ENCODE assay signal across 8 mouse cellular contexts in the genomic region with DNA sequence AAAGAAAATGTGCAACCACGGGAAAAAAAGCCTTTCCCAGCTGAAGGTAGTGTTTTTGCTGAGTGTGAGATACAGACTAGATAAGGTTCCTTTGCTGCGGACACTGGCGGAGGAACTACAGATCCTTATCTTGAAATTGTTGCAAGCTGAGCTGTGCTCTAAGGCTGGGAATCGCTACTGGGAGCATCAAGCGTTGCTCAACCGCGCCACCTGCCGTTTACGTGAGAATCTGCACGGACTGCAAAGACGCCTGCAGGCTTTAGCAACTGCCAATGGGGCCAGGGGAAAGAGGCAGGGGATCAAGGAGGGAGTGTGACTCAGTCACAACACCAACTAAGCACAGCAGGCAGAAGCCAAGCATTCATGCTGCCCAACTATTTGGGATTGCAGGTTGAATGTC.
DNase-seq lines count a peak whose midpoint lies in the region; ATAC-seq lines count a peak whose summit lies in the region.

No protein-coding gene starts in this region.

- ATAC-seq in embryonic facial prominence, embryonic 14.5 days (ENCODE audit: low read depth) = peak; percentile 85
- ATAC-seq in heart, embryonic 12.5 days (ENCODE audit: insufficient number of reproducible peaks, low FRiP score) = no peak
- peak; percentile 57 for ATAC-seq in kidney, embryonic 15.5 days (replicated peaks; ENCODE audit: low FRiP score)
- no peak for ATAC-seq in liver, embryonic 12.5 days
- ATAC-seq in neural tube, embryonic 11.5 days (ENCODE audit: insufficient read depth, low FRiP score, low TSS enrichment) = no peak; the same call in 1 of the 2 replicates
- peak; percentile 28; the same call in 1 of the 2 replicates for ATAC-seq in stomach, embryonic 15.5 days (ENCODE audit: insufficient read depth, low FRiP score, low read depth)

- peak; percentile 50 for DNase-seq in A20 (ENCODE audit: low read depth, low spot score)
- peak; percentile 87 to 88 for DNase-seq in adrenal gland, postnatal 36 days
- DNase-seq in embryonic facial prominence, embryonic 14.5 days (ENCODE audit: low spot score) = peak; percentile 92
- peak; percentile 87 for DNase-seq in neural tube, embryonic 11.5 days (ENCODE audit: low spot score)

- H3K4me1 ChIP-seq in embryonic facial prominence, embryonic 14.5 days (ENCODE audit: control insufficient read depth, insufficient read depth, low read length) = no peaks in the 10 kb centered on the region
- H3K4me1 ChIP-seq in heart, embryonic 12.5 days (replicated peaks) = peaks cover 15% of the 10 kb centered on the region
- H3K4me1 ChIP-seq in kidney, embryonic 15.5 days = peaks cover 9% of the 10 kb centered on the region
- peaks cover 3% of the 10 kb centered on the region; the same call in 1 of the 2 replicates for H3K4me1 ChIP-seq in liver, embryonic 12.5 days
- H3K4me1 ChIP-seq in neural tube, embryonic 11.5 days (ENCODE audit: control insufficient read depth, insufficient read depth, low read length) = peaks cover 5% of the 10 kb centered on the region
- no peaks in the 10 kb centered on the region for H3K4me1 ChIP-seq in stomach, embryonic 15.5 days

- no peaks in the 10 kb centered on the region for H3K9me3 ChIP-seq in embryonic facial prominence, embryonic 14.5 days (ENCODE audit: control insufficient read depth, low read length)
- no peaks in the 10 kb centered on the region for H3K9me3 ChIP-seq in heart, embryonic 12.5 days (replicated peaks)
- no peaks in the 10 kb centered on the region for H3K9me3 ChIP-seq in kidney, embryonic 15.5 days (replicated peaks)
- no peaks in the 10 kb centered on the region for H3K9me3 ChIP-seq in liver, embryonic 12.5 days (replicated peaks)
- H3K9me3 ChIP-seq in neural tube, embryonic 11.5 days (ENCODE audit: control insufficient read depth, low read length) = no peaks in the 10 kb centered on the region
- no peaks in the 10 kb centered on the region for H3K9me3 ChIP-seq in stomach, embryonic 15.5 days

- H3K27ac ChIP-seq in embryonic facial prominence, embryonic 14.5 days (replicated peaks; ENCODE audit: low read depth, low read length) = no peak overlapping the region
- H3K27ac ChIP-seq in heart, embryonic 12.5 days (ENCODE audit: poor library complexity, severe bottlenecking) = no peak overlapping the region
- H3K27ac ChIP-seq in kidney, embryonic 15.5 days = no peak overlapping the region
- H3K27ac ChIP-seq in liver, embryonic 12.5 days = no peak overlapping the region
- no peak overlapping the region for H3K27ac ChIP-seq in neural tube, embryonic 11.5 days (ENCODE audit: low read depth, low read length)
- H3K27ac ChIP-seq in stomach, embryonic 15.5 days = no peak overlapping the region

- no peaks in the 10 kb centered on the region for H3K27me3 ChIP-seq in embryonic facial prominence, embryonic 14.5 days (replicated peaks; ENCODE audit: control insufficient read depth, insufficient read depth, low read length)
- H3K27me3 ChIP-seq in heart, embryonic 12.5 days (replicated peaks) = no peaks in the 10 kb centered on the region
- H3K27me3 ChIP-seq in kidney, embryonic 15.5 days = 0 out of 2 replicates have a peak, but pooled peaks cover 4% of the 10 kb centered on the region
- no peaks in the 10 kb centered on the region for H3K27me3 ChIP-seq in liver, embryonic 12.5 days (replicated peaks)
- no peaks in the 10 kb centered on the region for H3K27me3 ChIP-seq in neural tube, embryonic 11.5 days (ENCODE audit: control insufficient read depth, insufficient read depth, low read length)
- H3K27me3 ChIP-seq in stomach, embryonic 15.5 days (replicated peaks) = no peaks in the 10 kb centered on the region

- H3K9ac ChIP-seq in embryonic facial prominence, embryonic 14.5 days (ENCODE audit: low read depth, low read length) = no peak overlapping the region
- no peak overlapping the region for H3K9ac ChIP-seq in heart, embryonic 12.5 days
- no peak overlapping the region for H3K9ac ChIP-seq in kidney, embryonic 15.5 days
- no peak overlapping the region for H3K9ac ChIP-seq in liver, embryonic 12.5 days
- H3K9ac ChIP-seq in neural tube, embryonic 11.5 days (ENCODE audit: low read length) = no peak overlapping the region
- H3K9ac ChIP-seq in stomach, embryonic 15.5 days = no peak overlapping the region

- H3K4me3 ChIP-seq in embryonic facial prominence, embryonic 14.5 days (ENCODE audit: low read depth, low read length) = no peak overlapping the region
- H3K4me3 ChIP-seq in heart, embryonic 12.5 days = no peak overlapping the region
- H3K4me3 ChIP-seq in kidney, embryonic 15.5 days (replicated peaks) = no peak overlapping the region
- H3K4me3 ChIP-seq in liver, embryonic 12.5 days = no peak overlapping the region
- H3K4me3 ChIP-seq in neural tube, embryonic 11.5 days (ENCODE audit: low read depth, low read length) = no peak overlapping the region
- no peak overlapping the region for H3K4me3 ChIP-seq in stomach, embryonic 15.5 days (replicated peaks)

- H3K36me3 ChIP-seq in embryonic facial prominence, embryonic 14.5 days (ENCODE audit: control insufficient read depth, insufficient read depth, low read length) = no peaks in the 10 kb centered on the region
- no peaks in the 10 kb centered on the region for H3K36me3 ChIP-seq in heart, embryonic 12.5 days
- no peaks in the 10 kb centered on the region for H3K36me3 ChIP-seq in kidney, embryonic 15.5 days
- H3K36me3 ChIP-seq in liver, embryonic 12.5 days = no peaks in the 10 kb centered on the region
- no peaks in the 10 kb centered on the region for H3K36me3 ChIP-seq in neural tube, embryonic 11.5 days (ENCODE audit: control insufficient read depth, insufficient read depth, low read length)
- no peaks in the 10 kb centered on the region for H3K36me3 ChIP-seq in stomach, embryonic 15.5 days

- H3K4me2 ChIP-seq in embryonic facial prominence, embryonic 14.5 days (ENCODE audit: low read depth, low read length) = peak overlapping the region; percentile 38
- peak overlapping the region; percentile 55 for H3K4me2 ChIP-seq in heart, embryonic 12.5 days
- H3K4me2 ChIP-seq in kidney, embryonic 15.5 days = peak overlapping the region; percentile 50
- H3K4me2 ChIP-seq in liver, embryonic 12.5 days = 0 out of 2 replicates have a peak overlapping the region, but pooled peaks have one; percentile 1
- no peak overlapping the region for H3K4me2 ChIP-seq in neural tube, embryonic 11.5 days (ENCODE audit: low read depth)
- H3K4me2 ChIP-seq in stomach, embryonic 15.5 days = peak overlapping the region; percentile 35

- WGBS in embryonic facial prominence, embryonic 14.5 days = under 1% methylated on average over 11 of the region's 11 CpGs
- WGBS in heart, embryonic 12.5 days = 0% methylated on average over 11 of the region's 11 CpGs
- 0% methylated on average over 11 of the region's 11 CpGs for WGBS in kidney, embryonic 15.5 days
- WGBS in liver, embryonic 12.5 days (ENCODE audit: insufficient replicate concordance) = 1% methylated on average over 11 of the region's 11 CpGs
- WGBS in neural tube, embryonic 11.5 days = 2% methylated on average over 11 of the region's 11 CpGs
- WGBS in stomach, embryonic 15.5 days = under 1% methylated on average over 11 of the region's 11 CpGs

Comparison
In these comparisons a context has a peak if more than half of its experiments do, and no peak if none do; other contexts are left out.
1. ATAC-seq: peak in embryonic facial prominence, embryonic 14.5 days (single experiment), kidney, embryonic 15.5 days (single experiment) and stomach, embryonic 15.5 days (single experiment); none in heart, embryonic 12.5 days (single experiment), liver, embryonic 12.5 days (single experiment) and neural tube, embryonic 11.5 days (single experiment).
2. Peak in every context shown above with its lines, with median percentiles within 50 percentile points of each other: DNase-seq.